Mouse (Mus musculus) urinary bladder, postnatal 36 days (tissue): ENCODE measurements around the gene Erc1.
"Not testable (repeated sequence)": the region's sequence is repeated elsewhere in the genome, so short reads cannot be mapped to it uniquely, and the experiment has no call there.

Experiments used
- DNase-seq, 2 experiments: peaks; one replicate each; pipeline ENCODE4 v3.0.0; 2022; ENCODE audit warnings: low spot score in 2 of 2, mixed read lengths in 1 of 2

Erc1 gene

DNA sequence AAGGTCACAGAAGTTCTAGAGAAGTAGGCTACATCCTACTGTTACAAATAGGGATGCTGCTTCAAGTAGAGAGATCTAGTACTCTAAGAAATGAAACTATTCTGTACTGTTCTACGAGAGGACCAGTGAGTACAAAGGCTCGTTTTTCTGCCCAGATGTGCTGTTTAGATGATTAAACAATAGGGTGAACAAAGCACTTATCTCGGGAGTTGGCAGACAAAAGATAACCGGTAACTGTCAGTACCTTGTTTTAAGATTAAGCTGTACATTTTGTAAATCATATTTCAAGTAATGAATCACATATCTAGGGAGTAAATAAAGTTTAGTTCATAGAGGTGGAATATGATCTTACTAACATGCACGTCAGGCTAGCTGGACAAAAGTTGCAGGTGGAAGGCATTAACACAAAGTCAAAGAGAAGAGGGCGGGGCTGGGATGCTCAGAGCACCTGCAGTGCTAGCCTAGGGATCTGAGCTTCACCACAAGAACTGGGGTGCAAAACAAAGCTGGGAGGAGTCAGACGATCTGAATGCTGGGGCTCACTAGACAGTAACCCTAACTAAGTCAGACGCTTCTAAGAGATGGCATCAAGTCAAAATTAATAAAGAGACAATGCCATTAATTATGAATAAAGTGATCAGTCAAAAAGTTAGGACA lies 136.2 kb downstream of the Erc1 start:
- DNase-seq: no peak

DNA sequence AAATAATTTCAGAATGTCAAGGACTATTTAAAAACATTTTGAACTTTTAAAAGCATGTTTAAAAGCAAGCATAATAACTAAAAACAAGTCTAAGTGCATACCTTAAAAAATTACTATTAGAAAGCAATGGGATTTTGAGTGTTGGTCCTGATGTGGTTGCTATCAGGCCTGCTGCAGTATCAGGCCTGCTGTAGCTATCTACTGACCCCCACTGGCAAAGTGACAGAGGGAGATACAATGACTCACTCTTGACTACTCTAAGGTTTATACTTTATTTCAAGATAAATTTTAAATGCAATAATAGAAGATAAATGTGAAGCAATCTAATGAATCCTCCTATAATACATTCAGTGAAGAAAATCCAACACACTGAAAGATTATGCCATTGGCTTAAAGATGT lies 138.4 kb downstream of the Erc1 start:
- DNase-seq: no peak

DNA sequence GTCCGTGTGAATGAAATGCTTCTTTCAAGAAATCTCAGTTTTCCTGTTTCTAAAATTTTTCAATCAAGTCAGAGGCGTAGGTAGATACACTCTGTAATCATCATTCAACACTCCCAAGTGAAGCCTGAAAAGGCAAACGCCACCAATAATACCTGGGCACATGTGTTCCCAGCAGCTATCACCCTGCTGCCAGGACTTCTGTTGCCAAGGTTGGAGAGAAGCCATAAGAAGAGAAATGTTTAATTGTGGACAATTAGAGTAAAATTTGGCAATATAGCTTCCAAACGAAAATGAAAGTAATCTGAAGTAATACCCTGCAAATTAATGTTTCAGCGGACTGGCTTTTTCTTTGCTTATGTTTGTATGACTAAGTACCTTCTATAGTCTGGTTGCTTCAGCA lies 140.1 kb downstream of the Erc1 start:
- no peak for DNase-seq

DNA sequence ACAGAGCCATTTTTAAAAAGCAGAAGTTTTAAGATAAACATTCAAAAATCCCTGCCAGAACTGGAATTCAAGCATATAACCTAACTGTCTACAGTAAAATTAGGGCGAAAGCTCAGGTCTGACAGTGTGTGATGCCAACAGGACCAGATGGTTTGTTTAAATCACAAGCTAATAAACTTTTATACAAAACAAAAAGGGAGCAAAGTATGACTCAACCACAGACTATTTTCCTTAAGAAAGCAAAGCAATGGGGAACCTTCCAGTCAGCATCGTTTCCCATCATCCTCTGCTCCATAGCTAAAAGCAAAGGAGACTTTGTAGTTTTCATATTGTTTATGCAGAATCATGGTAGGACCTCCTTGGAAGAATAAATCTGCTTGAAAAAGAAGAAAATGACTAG lies 143.1 kb downstream of the Erc1 start:
- no peak for DNase-seq

DNA sequence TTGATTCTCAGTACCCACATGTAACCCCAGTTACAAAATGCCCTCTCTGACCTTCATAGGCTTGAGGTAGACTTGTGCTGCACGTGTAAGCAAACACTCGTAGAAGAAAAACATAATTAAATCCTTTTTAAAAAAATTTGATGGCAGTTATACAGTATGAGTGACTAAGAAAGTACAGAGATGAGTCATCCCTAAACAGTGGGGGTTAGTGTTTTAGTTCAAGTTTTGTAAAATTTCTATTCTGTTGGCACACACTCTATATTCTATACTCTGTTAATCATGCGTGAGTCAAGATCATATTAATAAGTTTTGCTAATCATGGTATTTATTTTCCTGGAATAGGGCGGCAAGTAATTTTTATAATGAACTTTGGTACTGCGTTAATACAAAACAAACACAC lies 155.2 kb downstream of the Erc1 start:
- DNase-seq: no peak

DNA sequence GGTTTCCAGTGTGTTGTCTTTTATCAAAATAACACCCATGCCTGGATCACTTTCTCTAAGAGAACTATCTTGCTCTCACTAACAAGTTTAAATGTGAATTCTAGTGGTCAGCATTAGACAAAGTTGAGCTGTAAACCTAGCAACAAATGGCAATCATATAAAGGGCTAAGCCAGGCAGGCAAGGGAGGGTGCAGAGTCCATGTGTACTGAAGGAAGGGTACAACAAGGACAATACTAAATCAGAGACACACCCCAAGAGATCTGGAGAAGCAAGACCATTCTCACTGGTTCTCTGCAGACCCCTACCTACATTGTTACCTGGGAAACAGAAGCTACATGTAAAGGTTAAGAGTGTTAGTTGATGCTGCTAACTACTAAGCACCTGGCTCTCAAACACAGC lies 161.5 kb downstream of the Erc1 start:
- no peak for DNase-seq

DNA sequence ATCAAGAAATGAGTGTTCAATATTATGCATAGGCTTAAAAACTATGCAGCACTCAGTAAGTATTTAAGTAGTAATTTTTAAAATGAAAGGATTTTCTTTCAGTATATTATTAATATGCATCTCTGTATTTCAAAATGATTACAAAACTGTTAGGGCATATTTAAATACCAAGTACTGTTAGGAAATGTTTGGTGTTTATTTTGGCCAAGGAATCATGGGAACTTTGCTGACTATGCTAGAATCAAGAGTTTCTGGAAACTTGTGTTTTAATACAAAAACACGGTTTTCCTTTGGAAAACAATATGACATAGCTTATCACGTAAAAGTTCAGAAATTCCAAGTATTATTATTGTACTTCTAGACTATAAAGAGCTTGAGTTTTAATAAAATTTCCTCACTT lies 167.2 kb downstream of the Erc1 start:
- DNase-seq: no peak

DNA sequence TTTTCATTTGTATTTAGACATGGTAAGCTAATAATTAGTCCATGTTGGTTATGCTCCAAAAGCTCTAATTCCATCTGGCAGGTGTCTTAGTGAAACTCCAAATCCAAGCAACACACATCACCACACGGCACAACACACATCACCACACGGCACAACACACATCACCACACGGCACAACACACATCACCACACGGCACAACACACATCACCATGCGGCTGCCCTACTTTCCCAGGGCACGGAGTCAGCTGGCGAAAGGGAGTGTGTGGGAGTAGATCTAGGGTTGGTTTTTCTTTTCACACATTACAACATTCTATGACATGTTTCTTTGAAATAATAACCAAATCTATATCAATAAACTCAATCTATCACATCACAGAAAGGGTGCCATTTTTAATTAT lies 173.2 kb downstream of the Erc1 start:
- DNase-seq: no peak

DNA sequence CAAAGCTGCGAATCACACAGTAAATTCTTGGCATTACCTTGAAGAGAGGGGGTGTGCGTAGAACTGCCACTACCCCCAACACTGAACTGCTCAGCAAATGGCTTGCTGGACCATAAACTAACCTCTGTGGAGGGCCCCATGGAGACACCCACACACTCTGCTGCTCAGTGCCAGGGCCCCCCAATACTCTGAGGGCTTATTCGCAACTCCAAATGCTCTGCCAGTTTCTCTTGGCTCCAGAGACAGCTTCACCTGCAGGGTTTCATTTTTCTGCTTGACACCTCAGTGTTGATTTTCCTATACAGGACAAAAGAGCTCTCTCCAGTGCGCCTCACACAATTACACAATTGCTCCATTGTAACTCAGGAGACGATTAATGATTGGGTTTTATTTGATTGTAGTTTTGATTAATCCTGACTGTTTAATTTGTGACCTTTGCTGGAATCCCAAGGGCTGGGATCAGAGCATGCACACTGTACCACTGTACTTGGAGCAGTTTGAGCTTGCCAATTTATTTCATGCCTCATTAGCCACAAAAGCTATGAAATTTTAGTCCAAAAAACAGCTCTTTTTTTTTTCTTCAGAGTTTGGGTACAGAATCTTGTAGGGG lies 173.7 kb downstream of the Erc1 start:
- DNase-seq: no peak

DNA sequence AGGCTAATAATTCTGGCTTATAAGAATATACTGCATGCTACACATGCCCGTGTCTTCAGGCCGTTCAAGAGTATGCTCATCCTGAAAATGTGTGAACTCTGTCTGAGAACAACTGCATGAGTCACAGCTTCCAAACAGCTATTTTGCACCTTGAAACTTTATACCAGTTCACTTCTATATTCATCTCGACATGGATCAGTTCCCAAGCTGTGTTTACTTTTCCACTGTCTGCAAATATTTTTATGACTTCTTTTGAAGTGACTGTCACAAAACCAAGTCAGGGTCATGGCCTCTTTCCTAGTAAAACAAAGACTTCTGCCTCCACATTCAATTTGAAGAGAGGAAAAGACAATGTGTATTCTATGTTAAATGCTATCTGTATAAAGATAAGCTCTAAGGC lies 178.2 kb downstream of the Erc1 start:
- no peak for DNase-seq

DNA sequence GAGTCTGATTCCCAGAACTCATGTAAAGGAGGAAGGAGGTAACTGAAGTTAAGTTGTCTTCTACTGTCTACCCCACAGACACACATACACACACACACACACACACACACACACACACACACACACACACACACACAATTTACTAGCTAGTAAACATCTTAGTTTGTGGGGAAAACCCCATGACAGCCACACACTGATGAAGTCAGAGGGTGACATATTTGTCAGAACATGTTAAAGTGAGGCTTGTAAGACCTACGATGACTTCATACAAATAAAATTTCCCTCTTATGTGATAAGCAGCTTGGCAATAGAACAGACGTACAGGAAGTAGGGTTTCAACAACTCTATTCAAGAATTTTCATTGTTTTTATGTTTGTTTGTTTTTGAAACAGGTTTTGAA lies 185.0 kb downstream of the Erc1 start:
- DNase-seq: no peak

DNA sequence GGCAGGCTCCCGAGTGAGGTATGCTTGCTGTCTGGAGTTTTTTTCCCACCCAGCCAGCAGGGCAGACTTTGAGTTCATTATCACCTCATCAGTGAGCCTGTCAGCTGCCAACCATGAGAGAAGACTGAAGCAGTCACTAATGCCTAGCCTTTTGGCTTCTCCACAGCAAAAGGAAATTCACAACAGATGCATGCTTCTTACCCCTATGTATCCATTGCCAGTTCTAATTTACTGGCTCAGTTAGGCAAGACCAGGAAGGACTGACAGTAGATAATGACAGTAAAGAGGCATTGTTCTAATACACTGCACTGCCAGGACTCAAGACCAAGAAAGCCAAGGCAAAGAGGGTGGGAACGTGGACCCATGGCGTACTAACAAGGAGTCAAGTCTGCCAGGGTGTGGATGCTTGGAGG lies 186.9 kb downstream of the Erc1 start:
- no peak for DNase-seq

DNA sequence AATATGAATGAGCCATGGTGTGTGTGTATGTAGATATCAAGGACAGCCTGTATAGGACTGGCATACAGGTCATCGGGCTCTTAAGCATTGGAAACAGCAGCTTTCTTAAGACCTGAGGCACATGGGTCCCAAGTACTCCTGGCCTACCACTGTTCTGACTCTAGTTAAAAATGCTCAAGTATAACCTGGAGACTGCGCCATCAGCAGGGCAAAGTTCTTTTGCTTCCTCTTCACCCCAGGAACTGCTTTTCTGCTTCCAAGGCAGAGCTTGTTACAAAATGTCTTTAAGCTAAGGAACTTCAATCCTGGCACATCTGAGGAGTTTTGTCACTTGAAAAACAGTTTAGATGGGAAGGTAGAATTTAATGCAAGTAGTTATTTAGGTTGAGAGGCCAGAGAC lies 189.5 kb downstream of the Erc1 start:
- no peak for DNase-seq

DNA sequence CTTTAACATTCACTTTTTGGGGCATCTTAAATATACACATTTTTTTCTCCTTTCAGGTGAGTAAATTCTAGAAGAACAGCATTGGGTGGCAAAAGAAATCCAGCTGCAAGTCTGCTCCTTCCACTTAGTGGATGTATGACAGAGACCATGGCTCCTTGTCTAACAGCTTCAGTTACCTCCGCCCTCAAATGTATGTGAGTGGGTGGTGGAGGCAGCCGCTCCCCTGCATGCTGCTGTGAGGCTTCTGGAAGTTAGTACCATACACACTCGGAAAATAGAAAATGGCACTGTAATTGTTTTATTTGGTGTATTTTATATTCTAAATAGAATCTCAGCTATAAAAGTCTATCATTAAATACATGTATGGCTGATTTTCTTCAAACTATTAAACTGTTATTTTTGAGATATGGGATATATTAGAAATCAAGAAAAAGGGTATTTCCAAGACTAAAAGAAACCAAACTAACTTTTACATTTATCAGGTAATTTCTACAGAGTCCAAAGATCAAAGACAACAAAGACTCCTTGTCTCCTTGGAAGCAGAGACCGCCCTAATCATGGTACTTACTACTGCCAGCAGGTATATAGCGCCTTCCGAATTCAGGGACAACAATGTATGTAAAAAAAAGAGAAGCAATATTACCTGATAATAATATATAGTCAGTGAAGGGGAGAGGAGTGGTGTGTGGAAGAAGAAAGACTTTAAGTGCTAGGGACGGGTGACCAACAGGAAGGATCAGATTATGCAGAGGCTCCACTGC lies 190.4 kb downstream of the Erc1 start:
- DNase-seq: no peak

DNA sequence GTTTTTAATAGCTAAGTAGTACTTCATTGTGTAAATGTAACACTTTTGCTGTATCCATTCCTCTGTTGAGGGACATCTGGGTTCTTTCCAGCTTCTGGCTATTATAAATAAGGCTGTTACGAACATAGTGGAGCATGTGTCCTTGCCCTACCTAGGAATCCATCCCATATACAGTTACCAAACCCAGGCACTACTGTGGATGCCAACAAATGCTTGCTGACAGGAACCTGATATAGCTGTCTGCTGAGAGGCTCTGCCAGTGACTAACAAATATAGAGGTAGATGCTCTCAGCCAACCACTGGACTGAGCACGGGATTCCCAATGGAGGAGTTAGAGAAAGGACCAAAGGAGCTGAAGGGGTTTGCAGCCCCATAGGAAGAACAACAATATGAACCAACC lies 193.2 kb downstream of the Erc1 start:
- not testable (repeated sequence) for DNase-seq

DNA sequence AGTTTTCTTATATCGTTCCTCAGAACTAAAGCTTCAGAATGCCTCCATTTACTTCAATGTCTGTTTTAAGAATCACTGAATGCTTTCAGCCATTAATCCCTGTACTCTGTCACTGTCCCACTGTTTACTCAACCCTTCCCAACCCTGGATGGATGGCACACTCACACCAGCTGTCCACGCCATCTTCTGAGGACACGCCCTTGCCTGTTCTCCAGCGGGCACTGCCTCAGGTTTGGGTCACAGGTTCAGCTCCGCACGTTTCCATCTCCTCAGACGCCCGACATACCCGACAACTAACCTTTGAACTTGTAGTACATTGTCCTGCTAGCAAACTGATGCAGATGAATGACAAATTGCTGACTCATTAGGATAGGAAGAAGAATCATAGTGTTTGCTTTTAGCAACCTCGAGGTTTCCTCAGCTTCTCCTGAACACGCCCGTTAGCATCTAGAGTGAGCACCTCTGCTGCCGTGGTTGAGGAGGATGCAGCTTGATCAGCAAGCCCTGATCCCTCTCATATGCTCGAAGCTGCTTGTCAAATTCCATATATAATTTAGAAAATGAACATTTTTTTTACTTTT lies 204.0 kb downstream of the Erc1 start:
- no peak for DNase-seq

DNA sequence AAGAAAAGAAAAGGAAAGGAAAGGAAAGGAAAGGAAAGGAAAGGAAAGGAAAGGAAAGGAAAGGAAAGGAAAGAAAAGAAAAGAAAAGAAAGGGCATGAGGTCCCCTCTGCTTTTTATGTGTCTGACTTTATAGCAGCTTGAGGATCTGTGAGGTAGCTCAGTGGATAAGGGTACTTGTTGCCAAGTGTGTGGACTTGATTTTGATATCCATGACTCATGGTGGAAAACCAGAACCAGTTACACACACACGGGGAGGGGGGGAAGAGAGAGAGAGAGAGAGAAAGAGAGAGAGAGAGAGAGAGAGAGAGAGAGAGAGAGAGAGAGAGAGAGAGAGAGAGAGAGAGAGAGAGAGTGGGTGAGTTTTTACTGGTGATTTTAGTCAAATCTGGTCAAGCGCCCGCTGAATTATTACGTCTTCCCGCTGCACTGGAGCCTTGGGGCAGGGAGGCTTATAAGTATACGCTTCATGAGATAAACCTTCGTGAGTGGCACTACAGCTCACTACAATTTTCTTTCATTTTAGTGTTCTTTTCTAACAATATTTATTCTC lies 204.7 kb downstream of the Erc1 start:
- DNase-seq: no peak

DNA sequence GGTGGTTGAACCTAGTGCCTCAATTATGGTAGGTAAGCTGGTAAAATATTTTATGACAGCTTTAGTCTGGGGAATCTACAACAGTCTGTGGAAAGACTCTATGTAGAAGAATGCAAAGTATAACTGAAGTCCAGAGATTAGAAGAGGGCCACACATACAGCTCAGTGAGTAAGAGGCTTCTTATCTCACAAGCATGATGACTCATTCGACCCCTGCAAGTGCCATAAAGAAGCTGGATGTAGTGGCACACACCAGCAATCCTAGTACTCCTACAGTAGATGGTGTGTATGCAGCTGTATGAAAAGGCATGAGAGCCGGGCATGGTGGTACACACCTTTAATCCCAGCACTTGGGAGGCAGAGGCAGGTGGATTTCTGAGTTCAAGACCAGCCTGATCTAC lies 205.2 kb downstream of the Erc1 start:
- no peak for DNase-seq

DNA sequence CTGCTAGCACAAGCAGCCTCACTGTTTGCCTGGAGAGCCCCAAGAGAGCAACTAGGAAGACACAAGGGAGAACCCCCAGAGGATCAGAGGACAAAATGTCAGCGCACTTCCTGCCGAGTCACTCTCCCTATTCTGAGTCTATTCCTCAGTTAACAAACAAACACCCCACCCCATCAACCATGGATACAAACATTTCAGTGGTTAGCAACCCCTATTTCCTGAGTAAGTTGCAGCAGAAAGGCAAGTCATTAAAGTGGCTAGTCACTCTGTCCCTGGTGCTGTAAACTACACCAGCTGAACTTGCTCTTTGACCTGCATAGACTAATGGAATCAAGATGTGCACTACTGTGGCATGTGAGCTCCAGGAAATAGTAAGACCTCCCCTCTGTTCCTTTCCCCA lies 212.3 kb downstream of the Erc1 start:
- DNase-seq: no peak

DNA sequence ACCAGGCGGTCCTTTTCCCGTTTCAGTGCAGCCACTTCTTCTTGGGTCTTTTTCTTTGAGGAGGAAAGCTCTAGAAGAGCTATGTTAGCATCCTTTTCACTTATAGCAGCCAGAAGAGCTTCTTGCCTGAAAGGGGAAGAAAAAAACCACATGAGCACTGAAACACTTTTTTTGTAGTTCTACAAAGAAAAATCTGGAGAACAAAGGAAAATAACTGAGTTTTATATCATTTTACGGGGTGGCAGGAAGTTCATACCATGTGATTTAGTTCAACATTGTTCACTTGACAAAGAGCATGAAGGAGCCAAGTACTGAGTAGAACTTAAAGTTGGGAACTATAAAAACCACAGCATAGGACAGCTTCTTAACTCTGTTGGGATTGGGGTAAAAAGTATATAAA lies 217.3 kb downstream of the Erc1 start:
- DNase-seq: no peak

DNA sequence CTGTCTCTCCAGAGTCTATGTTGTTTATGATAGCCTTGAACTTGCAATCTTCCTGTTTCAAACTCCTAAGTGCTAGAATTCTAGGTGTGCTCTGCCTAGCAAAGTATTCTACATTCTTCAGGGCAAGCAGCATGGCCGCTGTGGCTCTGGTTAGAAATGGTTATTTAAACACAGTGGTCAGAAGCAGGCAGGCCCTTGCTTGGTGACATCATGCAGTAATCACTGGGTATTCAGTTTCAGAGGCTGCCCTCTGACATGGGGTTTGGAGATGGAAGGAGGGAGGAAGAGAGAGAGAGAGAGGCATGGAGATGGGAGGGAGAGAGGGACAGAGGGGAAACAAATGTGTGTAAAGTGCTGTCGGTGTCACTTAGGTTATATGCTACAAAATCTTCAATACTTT lies 246.6 kb downstream of the Erc1 start:
- no peak for DNase-seq

DNA sequence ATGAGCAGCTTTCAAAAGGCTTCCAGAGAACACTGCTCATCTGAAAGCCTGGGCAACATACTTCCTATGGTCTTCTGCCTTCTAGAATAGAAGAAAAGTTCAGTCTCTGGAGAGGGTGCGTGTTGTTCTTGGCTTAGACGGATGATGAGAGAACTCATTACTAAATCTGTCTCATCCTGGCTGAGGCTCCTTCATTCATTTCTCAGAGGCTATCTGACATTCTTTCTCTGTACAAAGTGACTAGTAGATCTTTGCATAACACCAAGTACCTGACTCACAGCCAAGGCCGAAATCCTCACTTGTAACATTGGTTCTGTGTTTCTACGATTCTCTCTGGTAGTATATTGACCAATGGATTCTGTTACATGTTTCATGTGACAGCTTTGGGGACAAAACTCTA lies 252.5 kb downstream of the Erc1 start:
- peak in 1 of 2 experiments; percentile 20 for DNase-seq

DNA sequence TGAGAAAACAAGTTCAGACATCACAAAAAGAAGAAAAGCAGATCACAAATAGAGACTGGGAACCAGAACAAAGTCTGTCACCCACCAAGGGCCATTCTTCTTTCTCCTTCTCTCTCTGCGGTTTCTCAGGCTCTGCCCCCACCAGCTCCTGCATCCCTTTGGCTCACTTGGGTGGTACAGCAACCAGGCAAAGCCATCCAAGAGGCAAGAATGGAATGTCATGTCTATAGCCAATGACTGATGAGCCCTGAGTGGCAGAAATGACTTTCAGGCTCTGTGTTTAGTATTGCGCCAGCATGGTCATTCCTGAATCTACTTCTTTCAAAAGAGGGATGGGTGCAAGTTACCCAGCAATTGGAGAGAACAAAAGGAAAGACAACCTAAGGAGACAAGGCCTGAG lies 257.1 kb downstream of the Erc1 start:
- no peak for DNase-seq
